Comparison of ENCODE assay signal across 11 mouse cellular contexts in genomic region chr19:14889794-14890193, GRCm38 (mm10).
A peak's percentile ranks its signal among the peaks of the same experiment; 100 is the strongest.
DNase-seq lines count a peak whose midpoint lies in the region; ATAC-seq and TF ChIP-seq lines count a peak whose summit lies in the region.
"Had no signal": no experiment of that assay in that cellular context is flagged by ENCODE, and none has a peak within 500 bp of the region (broad histone marks: within the 10 kb centered on the region; RNA-seq: fewer than 3 reads in every experiment).

No protein-coding gene starts in this region.

- 58% methylated on average over 3 of the region's 3 CpGs for WGBS in kidney, embryonic 16.5 days
- 24% methylated on average over 3 of the region's 3 CpGs for WGBS in forebrain, embryonic 11.5 days
- WGBS in limb, embryonic 10.5 days, result 53% methylated on average over 3 of the region's 3 CpGs
- WGBS in neural tube, embryonic 12.5 days, result 29% methylated on average over 3 of the region's 3 CpGs

- no peak overlapping the region for H3K4me3 ChIP-seq in kidney, embryonic 16.5 days (ENCODE audit: low read length)
- no peak overlapping the region for H3K4me3 ChIP-seq in forebrain, embryonic 11.5 days (ENCODE audit: low read depth, low read length)
- H3K4me3 ChIP-seq in limb, embryonic 10.5 days, result peak overlapping the region; percentile 38
- no peak overlapping the region for H3K4me3 ChIP-seq in neural tube, embryonic 12.5 days
- no peak overlapping the region for H3K4me3 ChIP-seq in layer of hippocampus, adult 2 months
- H3K4me3 ChIP-seq: myocyte had no signal

- no peak for DNase-seq in kidney, postnatal 14 days
- no peak for DNase-seq in forebrain, embryonic 11.5 days (ENCODE audit: low spot score)
- DNase-seq in limb, embryonic 10.5 days (ENCODE audit: low spot score), result no peak
- no peak for DNase-seq in yolk sac, embryonic 10.5 days (ENCODE audit: low spot score)
- no peak for DNase-seq in layer of hippocampus, adult 2 months (ENCODE audit: low spot score in 2 of 2)
- DNase-seq in kidney, adult 18-20 months, result no peak
- DNase-seq: right cerebral cortex, postnatal 4 days; thymus, postnatal 36 days had no signal

- ATAC-seq in kidney, embryonic 16.5 days (ENCODE audit: low FRiP score, low TSS enrichment), result peak; percentile 25; the same call in 1 of the 2 replicates
- peak; percentile 21 for ATAC-seq in forebrain, embryonic 11.5 days (replicated peaks; ENCODE audit: low FRiP score)
- peak; percentile 8 for ATAC-seq in neural tube, embryonic 12.5 days (ENCODE audit: low FRiP score, low read depth)

- peak overlapping the region; percentile 55; the same call in 1 of the 2 replicates for H3K27ac ChIP-seq in kidney, embryonic 16.5 days (ENCODE audit: low read length)
- peak overlapping the region; percentile 85 for H3K27ac ChIP-seq in forebrain, embryonic 11.5 days (ENCODE audit: low read depth, low read length)
- H3K27ac ChIP-seq in limb, embryonic 10.5 days, result peak overlapping the region; percentile 64
- H3K27ac ChIP-seq in neural tube, embryonic 12.5 days, result peak overlapping the region; percentile 53; the same call in 1 of the 2 replicates
- H3K27ac ChIP-seq in layer of hippocampus, adult 2 months, result no peak overlapping the region

- H3K36me3 ChIP-seq in kidney, embryonic 16.5 days (ENCODE audit: insufficient read depth, low read length), result no peaks in the 10 kb centered on the region
- no peaks in the 10 kb centered on the region for H3K36me3 ChIP-seq in forebrain, embryonic 11.5 days (ENCODE audit: control insufficient read depth, insufficient read depth, low read length)
- H3K36me3 ChIP-seq in limb, embryonic 10.5 days, result no peaks in the 10 kb centered on the region
- H3K36me3 ChIP-seq in neural tube, embryonic 12.5 days, result no peaks in the 10 kb centered on the region

- TF ChIP-seq CTCF in layer of hippocampus, adult 2 months (conservative IDR thresholded peaks at IDR 0.05), result no peak

- peak overlapping the region; percentile 50 for H3K4me2 ChIP-seq in kidney, embryonic 16.5 days (replicated peaks; ENCODE audit: low read depth, low read length)
- H3K4me2 ChIP-seq in forebrain, embryonic 11.5 days (ENCODE audit: low read depth, low read length, severe bottlenecking), result peak overlapping the region; percentile 44; the same call in 1 of the 2 replicates
- H3K4me2 ChIP-seq in neural tube, embryonic 12.5 days (replicated peaks), result peak overlapping the region; percentile 48

- H3K4me1 ChIP-seq in kidney, embryonic 16.5 days (ENCODE audit: insufficient read depth, low read length), result peaks cover 22% of the 10 kb centered on the region
- H3K4me1 ChIP-seq in forebrain, embryonic 11.5 days (replicated peaks; ENCODE audit: control insufficient read depth, insufficient read depth, low read length), result peaks cover 20% of the 10 kb centered on the region
- peaks cover 35% of the 10 kb centered on the region for H3K4me1 ChIP-seq in limb, embryonic 10.5 days
- peaks cover 34% of the 10 kb centered on the region for H3K4me1 ChIP-seq in neural tube, embryonic 12.5 days

- H3K27me3 ChIP-seq in kidney, embryonic 16.5 days (ENCODE audit: insufficient read depth, low read length), result peaks cover 48% of the 10 kb centered on the region
- 0 out of 2 replicates have a peak, but pooled peaks cover 2% of the 10 kb centered on the region for H3K27me3 ChIP-seq in forebrain, embryonic 11.5 days (ENCODE audit: control insufficient read depth, insufficient read depth, low read length)
- peaks cover 42% of the 10 kb centered on the region for H3K27me3 ChIP-seq in limb, embryonic 10.5 days (ENCODE audit: low read depth, poor library complexity, severe bottlenecking)
- peaks cover 31% of the 10 kb centered on the region for H3K27me3 ChIP-seq in neural tube, embryonic 12.5 days (replicated peaks)

- no peak overlapping the region for H3K9ac ChIP-seq in kidney, embryonic 16.5 days (replicated peaks; ENCODE audit: low read length)
- peak overlapping the region; percentile 27; the same call in 1 of the 2 replicates for H3K9ac ChIP-seq in forebrain, embryonic 11.5 days (ENCODE audit: low read length)
- H3K9ac ChIP-seq in neural tube, embryonic 12.5 days, result no peak overlapping the region

- H3K9me3 ChIP-seq in kidney, embryonic 16.5 days (ENCODE audit: low read length), result no peaks in the 10 kb centered on the region
- no peaks in the 10 kb centered on the region for H3K9me3 ChIP-seq in forebrain, embryonic 11.5 days (ENCODE audit: control insufficient read depth, low read length)
- H3K9me3 ChIP-seq in limb, embryonic 10.5 days (replicated peaks), result no peaks in the 10 kb centered on the region
- H3K9me3 ChIP-seq in neural tube, embryonic 12.5 days, result no peaks in the 10 kb centered on the region
